Mouse (Mus musculus) T-helper 2 cell (primary cell): ENCODE results near the gene Tet3.

Experiments
- in situ Hi-C: fragments of 300-600 bp; cut with MboI, MseI; formaldehyde crosslinking; loops from one replicate; pipeline ENCODE4 v1.15.1; 2025; ENCODE audit warnings: high pct_unique_total_duplicates

Gene Tet3

DNA sequence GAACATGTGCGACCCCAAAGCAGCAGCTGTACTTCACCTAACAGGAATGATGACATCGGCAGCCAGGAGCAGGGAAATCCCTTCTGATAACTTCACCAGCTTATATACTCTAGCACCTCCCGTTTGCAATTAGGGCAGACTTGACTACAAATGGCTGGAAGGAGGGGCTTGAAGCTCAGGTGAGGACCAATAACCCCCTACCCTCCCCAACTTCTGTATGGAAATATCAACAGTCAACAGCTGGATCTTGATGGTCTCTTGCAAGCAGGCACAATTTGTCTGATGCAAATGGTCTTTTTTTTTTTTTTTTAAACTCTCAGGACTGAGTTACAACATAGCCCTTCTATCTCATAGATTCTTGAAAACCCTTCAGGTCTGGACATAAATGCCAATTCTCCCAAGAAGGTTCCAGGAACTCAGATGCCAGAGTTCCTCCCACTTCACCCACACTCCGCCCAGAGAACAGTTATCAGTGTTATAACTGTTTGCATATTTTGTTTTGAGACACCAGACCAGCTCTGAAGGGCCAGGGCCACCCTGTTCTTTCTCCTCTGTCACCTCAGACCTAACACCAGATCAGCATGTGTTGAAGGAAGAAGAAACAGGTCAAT lies at the start of gene Tet3:
Gene Tet3 (minus strand): TSS at position 51 of the 611 bp plus-strand sequence.
- in situ Hi-C loops: no loop called here

- in situ Hi-C loops: no loop called here
Observed at GRCm38 (mm10) chr6:83507168-83507546, 48.3 kb upstream of the Tet3 start.

- in situ Hi-C loops: no loop called here
Observed at GRCm38 (mm10) chr6:83506258-83507167, 47.6 kb upstream of the Tet3 start, which contains the start of gene Dguok. Gene Dguok (minus strand): TSS chr6:83506969.

DNA sequence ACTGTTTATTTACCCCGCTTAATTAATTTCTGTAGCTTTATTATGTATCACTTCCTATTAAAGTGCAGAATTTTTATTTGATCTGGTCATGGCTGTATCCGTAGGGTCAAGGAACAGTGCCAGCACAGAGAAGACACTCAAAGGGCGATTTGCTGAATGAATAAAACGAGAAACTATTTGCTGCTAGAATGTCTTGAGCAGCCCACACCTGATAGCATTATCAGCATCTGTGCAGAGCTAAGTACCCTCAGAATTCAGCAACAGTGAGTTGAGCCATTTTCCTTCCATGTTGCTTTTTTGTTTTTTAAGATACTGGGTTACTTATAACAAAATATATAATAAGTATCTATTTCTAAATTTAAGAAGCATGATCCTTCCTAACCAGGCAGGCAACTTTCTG lies 46.7 kb upstream of the Tet3 start:
- in situ Hi-C loops: no loop called here

DNA sequence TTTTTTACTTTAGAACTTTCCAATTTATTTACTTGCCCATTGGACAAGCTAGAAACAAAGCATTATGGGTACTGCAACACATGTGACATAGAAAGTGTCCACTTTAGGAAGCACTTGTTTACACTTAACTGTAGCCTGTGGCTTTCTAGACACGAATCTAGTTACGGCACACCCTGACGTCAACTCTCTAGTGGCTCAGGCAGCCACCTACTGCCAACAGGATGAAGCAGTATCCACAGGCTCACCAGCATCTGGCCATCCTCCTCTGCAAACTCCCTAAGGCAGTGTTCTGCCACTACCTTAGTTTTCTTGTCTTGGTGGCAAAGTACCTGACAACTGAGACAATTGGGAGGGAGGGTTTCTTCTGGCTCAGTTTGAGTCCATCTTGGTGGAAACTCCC lies 44.5 kb upstream of the Tet3 start:
- in situ Hi-C loops: no loop called here

DNA sequence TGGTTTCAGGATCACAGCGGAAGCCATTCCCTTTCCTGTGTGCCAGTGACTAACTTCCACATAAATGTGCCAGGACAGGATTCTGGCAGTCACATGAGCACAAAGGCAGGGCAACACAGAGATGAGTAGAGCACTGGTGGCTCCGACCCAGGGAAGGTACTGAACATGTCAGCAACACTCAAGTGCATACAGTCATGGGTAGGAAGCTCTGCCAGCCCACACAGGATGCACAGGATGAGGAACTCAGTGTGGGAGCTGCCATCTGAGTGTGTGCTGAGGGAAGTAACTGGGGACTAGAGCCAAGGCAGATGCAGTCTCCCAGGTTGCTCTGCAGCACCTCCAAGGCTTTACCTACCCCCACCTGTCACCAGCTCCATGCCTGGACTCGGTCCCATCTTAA lies 43.8 kb upstream of the Tet3 start:
- in situ Hi-C loops: no loop called here

DNA sequence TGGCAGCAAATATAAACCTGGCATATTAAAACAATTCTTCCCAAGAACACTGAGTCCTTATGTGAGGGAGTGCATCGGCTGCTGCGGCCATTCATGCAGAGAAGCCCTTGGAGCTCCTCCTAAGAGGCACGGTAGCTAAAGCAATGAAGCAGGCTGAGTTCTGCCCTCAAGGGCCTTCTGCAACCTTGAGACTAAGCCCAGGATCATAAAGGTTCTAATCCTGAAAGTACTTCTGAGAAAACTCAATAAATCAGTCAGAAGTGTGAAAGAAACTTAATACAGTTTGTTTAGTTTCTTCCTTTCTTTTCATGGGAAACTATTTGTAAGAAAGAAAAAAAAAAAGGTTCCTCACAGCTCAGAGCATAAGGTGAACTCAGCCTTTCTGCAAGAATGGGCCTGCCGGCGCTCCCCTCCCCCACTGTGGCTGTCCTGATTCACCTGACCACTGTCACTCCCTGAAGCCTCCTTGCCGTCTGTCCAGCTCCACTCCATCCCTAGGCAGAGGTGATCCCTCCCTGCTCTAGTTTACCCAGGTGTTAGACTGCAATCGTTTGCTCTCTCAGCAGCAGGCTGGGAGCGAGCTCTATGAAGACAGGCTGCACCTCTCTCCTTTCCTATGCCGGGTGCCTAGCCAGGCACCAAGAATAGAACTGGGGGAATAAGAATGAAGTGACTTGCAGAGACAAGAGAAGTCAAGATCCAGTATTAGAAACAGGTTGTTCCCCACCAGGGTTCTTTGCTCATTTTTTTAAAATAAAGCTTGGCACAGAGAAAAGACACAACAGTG lies 42.8 kb upstream of the Tet3 start:
- in situ Hi-C loops: no loop called here

DNA sequence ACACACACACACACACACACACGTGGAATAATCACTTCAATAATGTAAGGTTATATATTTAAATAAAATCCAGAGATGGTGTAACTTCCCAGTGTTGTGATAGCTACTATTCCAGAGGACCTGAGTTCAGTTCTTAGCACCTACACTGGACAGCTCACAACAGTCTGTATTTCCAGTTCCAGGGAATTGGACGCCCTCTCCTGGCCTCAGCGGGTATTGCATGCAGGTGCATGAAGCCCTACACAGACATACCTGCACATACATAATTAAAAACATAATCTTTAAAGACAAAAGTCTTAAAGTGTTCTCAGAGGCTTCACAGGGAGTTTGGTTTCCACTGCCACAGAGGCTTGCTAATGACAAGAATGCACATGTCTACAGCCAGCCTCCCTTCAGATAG lies 41.6 kb upstream of the Tet3 start:
- in situ Hi-C loops: no loop called here

DNA sequence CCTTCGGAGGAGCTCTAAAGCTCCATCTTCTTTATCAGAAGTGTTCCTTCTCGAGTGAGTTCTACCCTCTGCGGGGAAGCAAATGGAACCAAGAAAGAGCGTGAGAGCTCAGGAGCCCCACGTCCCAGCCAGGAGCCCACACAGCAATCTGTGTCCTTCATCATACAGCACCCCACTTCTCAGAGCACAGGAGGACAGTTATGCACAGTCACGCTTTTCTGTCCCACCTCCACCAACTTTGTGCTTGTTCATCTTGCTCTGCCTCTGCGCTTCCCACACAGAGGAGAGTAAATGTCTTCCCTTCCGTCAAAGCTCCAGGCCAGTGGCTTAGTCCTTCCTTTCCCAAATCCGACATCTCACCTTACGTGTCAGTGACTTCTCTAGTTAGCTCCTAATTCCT lies 40.2 kb upstream of the Tet3 start:
- in situ Hi-C loops: loop anchor here (5.0 kb wide), 1 partner anchor 37 kb away; no protein-coding TSS in a partner anchor

GRCm38 (mm10) chr6:83496753-83497710 lies 38.1 kb upstream of the Tet3 start:
- in situ Hi-C loops: loop anchor here (5.0 kb wide), 1 partner anchor 35 kb away; no protein-coding TSS in a partner anchor

DNA sequence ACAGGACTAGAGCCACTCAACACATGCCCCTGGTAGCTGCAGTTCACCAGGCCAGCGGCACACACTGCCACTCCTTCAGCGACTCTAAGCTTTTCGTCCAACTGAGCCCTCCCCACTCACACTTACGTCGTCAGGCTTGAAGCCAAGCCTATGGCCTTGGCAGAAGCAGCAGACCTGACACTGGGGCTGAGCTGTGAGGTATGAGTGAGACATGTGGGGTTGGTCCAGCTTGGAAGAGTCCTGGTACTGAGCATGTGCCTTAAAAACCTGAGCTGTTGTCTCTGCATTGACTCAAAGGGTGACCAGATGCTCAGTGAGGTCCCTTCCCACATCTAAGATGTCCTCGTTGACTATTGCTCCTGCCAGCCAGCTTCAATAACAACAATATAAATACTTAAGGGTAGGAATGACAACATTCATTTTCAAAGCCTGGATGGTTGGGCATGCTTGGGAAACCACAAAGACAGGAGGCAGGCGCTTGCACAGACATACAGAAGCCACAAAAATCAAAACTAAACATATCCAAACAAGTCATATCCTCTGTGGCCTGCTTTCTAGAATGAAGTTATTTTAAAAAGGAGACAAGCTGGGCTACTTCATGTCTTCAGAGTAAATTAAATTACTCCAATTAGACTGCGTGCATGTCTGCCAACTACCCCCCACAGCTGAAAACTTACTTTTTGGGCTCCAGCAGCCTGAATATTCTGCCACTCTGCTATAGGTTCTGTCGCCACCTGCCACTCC lies 37.3 kb upstream of the Tet3 start:
- in situ Hi-C loops: loop anchor here (5.0 kb wide), 1 partner anchor 34 kb away; no protein-coding TSS in a partner anchor

GRCm38 (mm10) chr6:83490622-83491021 lies 31.7 kb upstream of the Tet3 start:
- in situ Hi-C loops: no loop called here

DNA sequence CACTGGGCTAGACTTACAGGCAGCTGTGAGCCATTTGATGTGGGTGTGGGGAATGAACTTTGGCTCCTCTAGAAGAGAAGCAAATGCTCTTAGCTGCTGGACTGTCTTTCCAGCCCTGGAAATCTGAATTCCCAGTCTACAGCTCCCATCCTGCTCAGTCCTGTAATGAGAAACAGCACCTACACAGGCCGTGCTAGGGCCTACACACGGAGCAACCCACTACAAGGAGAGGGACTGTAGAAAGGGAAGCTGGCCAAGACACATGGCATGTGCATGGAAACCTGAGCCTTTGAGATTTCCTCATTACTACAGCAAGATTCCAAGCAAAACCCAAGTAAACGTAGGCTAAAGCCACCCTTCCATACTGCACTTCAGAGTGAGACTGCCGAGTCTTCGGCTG lies 29.3 kb upstream of the Tet3 start:
- in situ Hi-C loops: loop anchor here (5.0 to 10.0 kb wide), 2 partner anchors 91 to 293 kb away; no protein-coding TSS in a partner anchor

DNA sequence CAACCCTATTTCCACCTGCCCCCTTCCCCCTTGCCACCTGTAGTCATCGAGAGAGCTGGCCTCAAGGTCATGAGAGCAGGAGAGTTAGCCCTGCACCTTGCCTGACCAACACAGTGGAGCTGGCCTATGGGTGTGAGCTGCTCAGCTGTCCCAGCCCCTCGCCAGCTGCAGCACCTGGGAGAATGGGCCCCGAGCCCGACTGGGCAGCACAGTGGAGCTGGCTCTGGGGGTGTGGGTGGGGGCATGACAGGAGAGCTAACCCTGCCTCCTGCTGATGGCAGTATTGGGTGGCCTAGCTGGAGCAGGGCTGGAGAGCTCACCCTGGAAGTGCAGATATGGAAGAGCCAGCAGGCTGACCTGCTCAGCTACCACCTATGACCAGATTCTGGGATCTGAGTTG lies 28.4 kb upstream of the Tet3 start:
- in situ Hi-C loops: loop anchor here (5.0 to 10.0 kb wide), 2 partner anchors 90 to 292 kb away; no protein-coding TSS in a partner anchor

DNA sequence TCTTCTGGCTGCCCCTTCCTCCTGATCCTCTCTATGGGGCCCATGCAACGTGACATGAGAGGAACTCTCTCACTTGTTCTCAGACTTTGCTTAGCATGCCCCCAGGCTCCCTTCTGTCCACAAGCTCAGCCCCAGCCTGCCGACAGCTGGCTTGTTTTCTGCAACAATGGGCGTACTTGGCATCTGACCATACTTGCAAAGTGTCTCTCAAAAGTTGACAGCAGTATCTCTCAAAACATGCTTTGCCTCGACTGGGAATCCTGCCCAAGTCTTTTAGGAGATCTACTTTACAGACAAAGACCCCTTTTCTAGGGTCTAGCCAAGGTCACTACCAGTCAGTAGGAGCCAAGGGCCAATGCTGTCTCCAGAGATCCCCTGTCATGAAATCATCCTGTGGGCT lies 27.0 kb upstream of the Tet3 start:
- in situ Hi-C loops: loop anchor here (5.0 to 10.0 kb wide), 2 partner anchors 89 to 291 kb away; no protein-coding TSS in a partner anchor

GRCm38 (mm10) chr6:83483776-83484175 lies 24.9 kb upstream of the Tet3 start:
- in situ Hi-C loops: loop anchor here (10.0 kb wide), 1 partner anchor 289 kb away; no protein-coding TSS in a partner anchor

- in situ Hi-C loops: loop anchor here (10.0 kb wide), 1 partner anchor 288 kb away; no protein-coding TSS in a partner anchor
Observed at GRCm38 (mm10) chr6:83482418-83483085, 23.7 kb upstream of the Tet3 start.

GRCm38 (mm10) chr6:83480019-83480655 lies 21.3 kb upstream of the Tet3 start:
- in situ Hi-C loops: loop anchor here (10.0 kb wide), 1 partner anchor 285 kb away; no protein-coding TSS in a partner anchor

GRCm38 (mm10) chr6:83479193-83479592 lies 20.3 kb upstream of the Tet3 start:
- in situ Hi-C loops: no loop called here
